Mouse (Mus musculus) ZHBTc4 (cell line): ENCODE data around the gene Rtn4ip1.

ENCODE experiments used
- DNase-seq: peaks from one replicate; pipeline ENCODE4 v3.0.0-alpha.2; 2011; ENCODE audit warnings: low read depth, low spot score

Rtn4ip1 gene

GRCm38 (mm10) chr10:44002004-44002940 lies 100.7 kb downstream of the Rtn4ip1 start:
- DNase-seq, result peak; percentile 77

- no peak for DNase-seq
Measured at GRCm38 (mm10) chr10:44002995-44003524, 101.5 kb downstream of the Rtn4ip1 start.

- DNase-seq, result peak; percentile 59
Measured at GRCm38 (mm10) chr10:44003551-44004151, 102.0 kb downstream of the Rtn4ip1 start.

GRCm38 (mm10) chr10:44004221-44004751 lies 102.7 kb downstream of the Rtn4ip1 start:
- DNase-seq, result peak; percentile 68

- peak; percentile 69 for DNase-seq
Measured at GRCm38 (mm10) chr10:44005677-44006641, 104.4 kb downstream of the Rtn4ip1 start.
